8 mouse cellular contexts compared by ENCODE assay signal in the genomic region with DNA sequence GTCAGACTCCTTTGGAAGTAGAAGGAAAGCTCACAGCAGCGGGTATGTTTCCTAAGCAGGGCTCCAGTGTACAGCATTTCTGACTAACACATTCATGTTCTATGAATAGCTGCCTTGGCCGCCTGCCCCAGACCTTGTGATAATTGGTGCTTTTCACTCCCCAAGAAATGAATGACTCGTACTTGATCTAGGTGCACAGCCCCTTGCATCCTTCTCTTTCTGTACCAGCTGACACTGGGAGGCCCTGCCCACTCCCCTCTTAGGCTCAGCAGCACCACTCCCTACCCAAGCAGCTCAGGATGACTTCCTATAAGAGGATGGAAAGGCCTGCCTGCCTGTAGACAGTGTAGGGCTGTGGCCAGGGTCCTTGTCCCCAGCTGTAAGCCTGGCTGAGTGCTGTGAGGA.
DNase-seq lines count a peak whose midpoint lies in the region; ATAC-seq and TF ChIP-seq lines count a peak whose summit lies in the region.

No protein-coding gene starts in this region.

- DNase-seq in thymus, postnatal 4 days = peak; percentile 32
- DNase-seq in thymus, postnatal 25 days = no peak
- DNase-seq in gastrocnemius, adult 2 months = peak; percentile 90
- peak; percentile 55 to 59 for DNase-seq in left cerebral cortex, adult 2 months (ENCODE audit: extremely low spot score in 1 of 2, low spot score in 2 of 2)

- no peak for TF ChIP-seq POLR2A in myocyte (IDR thresholded peaks at IDR 0.05; ENCODE audit: insufficient read length, low read depth)

- H3K4me3 ChIP-seq in gastrocnemius, adult 2 months = no peak overlapping the region
- no peak overlapping the region for H3K4me3 ChIP-seq in hindbrain, embryonic 13.5 days
- no peak overlapping the region for H3K4me3 ChIP-seq in left cerebral cortex, adult 2 months
- no peak overlapping the region for H3K4me3 ChIP-seq in myocyte

- H3K27ac ChIP-seq in gastrocnemius, adult 2 months = peak overlapping the region; percentile 73
- H3K27ac ChIP-seq in hindbrain, embryonic 13.5 days = peak overlapping the region; percentile 62
- H3K27ac ChIP-seq in left cerebral cortex, adult 2 months = no peak overlapping the region

- TF ChIP-seq CTCF in gastrocnemius, adult 2 months (IDR thresholded peaks at IDR 0.05) = no peak
- no peak for TF ChIP-seq CTCF in left cerebral cortex, adult 2 months (IDR thresholded peaks at IDR 0.05)

- intact Hi-C loops in gastrocnemius, adult 2 months (cut with DNase I) = no loop called here
- intact Hi-C loops in left cerebral cortex, adult 2 months (cut with DNase I) = no loop called here

- no peaks in the 10 kb centered on the region for H3K27me3 ChIP-seq in hindbrain, embryonic 13.5 days
- no peaks in the 10 kb centered on the region for H3K27me3 ChIP-seq in myocyte (ENCODE audit: control insufficient read depth, insufficient read depth, insufficient read length)

- H3K9ac ChIP-seq in hindbrain, embryonic 13.5 days = no peak overlapping the region; the same call in 1 of the 2 replicates

- no peak overlapping the region for H3K4me2 ChIP-seq in hindbrain, embryonic 13.5 days
- H3K4me2 ChIP-seq in myocyte (ENCODE audit: low read depth) = peak overlapping the region; percentile 43

- H3ac ChIP-seq in myocyte (ENCODE audit: control insufficient read depth, insufficient read length) = no peak overlapping the region

- H3K9me3 ChIP-seq in hindbrain, embryonic 13.5 days = no peaks in the 10 kb centered on the region

- no peaks in the 10 kb centered on the region for H3K36me3 ChIP-seq in hindbrain, embryonic 13.5 days
- H3K36me3 ChIP-seq in myocyte (ENCODE audit: control insufficient read depth, insufficient read depth) = no peaks in the 10 kb centered on the region

- no peaks in the 10 kb centered on the region for H3K79me2 ChIP-seq in myocyte (ENCODE audit: control insufficient read depth, insufficient read depth)

- ATAC-seq in hindbrain, embryonic 13.5 days (ENCODE audit: low FRiP score) = peak; percentile 57
- no peak for ATAC-seq in megakaryocyte-erythroid progenitor cell, adult 5-6 weeks (replicated peaks; ENCODE audit: low FRiP score, low TSS enrichment, poor library complexity, severe bottlenecking)
- no peak for ATAC-seq in granulocyte monocyte progenitor cell, adult 5-6 weeks (replicated peaks; ENCODE audit: poor library complexity, severe bottlenecking)

- 33% methylated on average over 3 of the region's 3 CpGs for WGBS in hindbrain, embryonic 13.5 days

- peaks cover 30% of the 10 kb centered on the region for H3K4me1 ChIP-seq in hindbrain, embryonic 13.5 days (replicated peaks)

TF ChIP-seq in myocyte, 11 proteins besides CTCF, POLR2A, EP300 and RAD21:
- TF ChIP-seq CEBPB (IDR thresholded peaks at IDR 0.05; ENCODE audit: insufficient read depth, poor library complexity, severe bottlenecking) = no peak
- no peak for TF ChIP-seq MYOD1 (IDR thresholded peaks at IDR 0.05; ENCODE audit: control insufficient read depth in 1 of 3, insufficient read length in 2 of 3, low read depth in 2 of 3)
- TF ChIP-seq E2F4 (IDR thresholded peaks at IDR 0.05; ENCODE audit: insufficient read depth) = no peak
- TF ChIP-seq TCF12 (IDR thresholded peaks at IDR 0.05; ENCODE audit: insufficient read depth, poor library complexity, severe bottlenecking) = no peak
- no peak for TF ChIP-seq SRF (IDR thresholded peaks at IDR 0.05; ENCODE audit: control insufficient read depth, insufficient read length, low read depth)
- no peak for TF ChIP-seq MAX (IDR thresholded peaks at IDR 0.05; ENCODE audit: low read depth)
- TF ChIP-seq TCF3 (IDR thresholded peaks at IDR 0.05; ENCODE audit: insufficient read length, low read depth) = no peak
- TF ChIP-seq REST (IDR thresholded peaks at IDR 0.05; ENCODE audit: insufficient read depth, insufficient read length) = no peak
- no peak for TF ChIP-seq MYOG (IDR thresholded peaks at IDR 0.05; ENCODE audit: control insufficient read depth in 1 of 3, insufficient read depth in 1 of 3, insufficient read length in 2 of 3, low read depth in 2 of 3)
- TF ChIP-seq USF1 (IDR thresholded peaks at IDR 0.05; ENCODE audit: low read depth) = no peak
- no peak for TF ChIP-seq POLR2AphosphoS2 (IDR thresholded peaks at IDR 0.05; ENCODE audit: insufficient read length, low read depth)
